Mouse (Mus musculus): ENCODE results near the gene Daam1. TPM values are rescaled to one million over a fixed set of nuclear protein-coding genes. Genes with fewer than 3 reads are reported as not detected.

Daam1 gene
- 78.0 TPM for polyA plus RNA-seq (2014; fragmentation: Illumina TruSeq; extraction: RNeasy Lipid Tissue Mini Kit (QIAGEN cat#74804); ENCODE audit: low read depth, low replicate concordance)

GRCm38 (mm10) chr12:71830607-71831257, at the start of gene Daam1:
Daam1 (plus strand) TSS chr12:71831078.

Other genes with a start within 250 kb of the Daam1 start
- gene Gpr135, start 240.0 kb downstream of the Daam1 start, polyA plus RNA-seq (2014; fragmentation: Illumina TruSeq; extraction: RNeasy Lipid Tissue Mini Kit (QIAGEN cat#74804); ENCODE audit: low read depth, low replicate concordance) = 2.0 TPM

Measured in sigmoid colon, adult 10 weeks (tissue).